Comparison of ENCODE assay signal across 16 mouse cellular contexts in the genomic region with DNA sequence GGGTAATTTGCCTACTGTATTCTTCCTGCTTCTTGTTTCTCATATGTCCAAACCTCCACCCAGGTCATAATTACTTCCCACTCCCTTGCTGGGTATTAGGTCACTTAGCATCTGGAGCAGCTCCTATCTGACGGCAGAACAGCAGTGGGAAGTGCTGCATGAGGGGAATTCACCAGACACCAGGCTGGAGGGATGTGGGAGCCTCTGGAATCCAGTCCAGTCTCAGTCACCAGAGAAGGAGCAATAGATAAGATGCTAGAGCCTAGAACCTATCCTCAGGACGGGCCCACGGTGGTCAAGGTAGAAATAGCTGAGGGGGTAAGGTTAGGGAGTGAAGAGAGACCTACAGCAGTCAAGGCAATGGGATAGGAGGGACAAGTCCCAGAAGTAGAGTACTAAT.
"Had no signal": no experiment of that assay in that cellular context is flagged by ENCODE, and none has a peak within 500 bp of the region (broad histone marks: within the 10 kb centered on the region; RNA-seq: fewer than 3 reads in every experiment).

No protein-coding gene starts in this region.

- H3K9me3 ChIP-seq: neural tube, embryonic 13.5 days; neural tube, embryonic 15.5 days; stomach, embryonic 15.5 days had no signal

- H3K4me2 ChIP-seq: neural tube, embryonic 13.5 days; neural tube, embryonic 15.5 days; stomach, embryonic 15.5 days had no signal

- H3K9ac ChIP-seq: neural tube, embryonic 13.5 days; neural tube, embryonic 15.5 days; stomach, embryonic 15.5 days had no signal

- H3K4me3 ChIP-seq: neural tube, embryonic 13.5 days; neural tube, embryonic 15.5 days; stomach, embryonic 15.5 days had no signal

- H3K27me3 ChIP-seq: neural tube, embryonic 13.5 days; neural tube, embryonic 15.5 days; stomach, embryonic 15.5 days had no signal

- H3K27ac ChIP-seq: neural tube, embryonic 13.5 days; neural tube, embryonic 15.5 days; stomach, embryonic 15.5 days; stomach, postnatal 0 days had no signal

- H3K4me1 ChIP-seq: stomach, embryonic 15.5 days had no signal

- DNase-seq: retina, postnatal 1 day; right cerebral cortex, adult 18-20 months; right cerebral cortex, postnatal 14 days; right cerebral cortex, postnatal 25 days; right cerebral cortex, postnatal 4 days; spleen, adult 18-20 months; thymus, adult 18-20 months; thymus, adult 2 months; thymus, postnatal 14 days; thymus, postnatal 25 days; thymus, postnatal 36 days; thymus, postnatal 4 days had no signal

- H3K36me3 ChIP-seq: neural tube, embryonic 13.5 days; neural tube, embryonic 15.5 days; stomach, embryonic 15.5 days had no signal
